Mouse (Mus musculus): ENCODE measurements at regions not wholly inside any gene's neighbourhood (a gene's known extent, or its start where the extent isn't known, plus 50 kb on each side); places are given as distances from the start of the nearest gene placed in this dataset.

DNA sequence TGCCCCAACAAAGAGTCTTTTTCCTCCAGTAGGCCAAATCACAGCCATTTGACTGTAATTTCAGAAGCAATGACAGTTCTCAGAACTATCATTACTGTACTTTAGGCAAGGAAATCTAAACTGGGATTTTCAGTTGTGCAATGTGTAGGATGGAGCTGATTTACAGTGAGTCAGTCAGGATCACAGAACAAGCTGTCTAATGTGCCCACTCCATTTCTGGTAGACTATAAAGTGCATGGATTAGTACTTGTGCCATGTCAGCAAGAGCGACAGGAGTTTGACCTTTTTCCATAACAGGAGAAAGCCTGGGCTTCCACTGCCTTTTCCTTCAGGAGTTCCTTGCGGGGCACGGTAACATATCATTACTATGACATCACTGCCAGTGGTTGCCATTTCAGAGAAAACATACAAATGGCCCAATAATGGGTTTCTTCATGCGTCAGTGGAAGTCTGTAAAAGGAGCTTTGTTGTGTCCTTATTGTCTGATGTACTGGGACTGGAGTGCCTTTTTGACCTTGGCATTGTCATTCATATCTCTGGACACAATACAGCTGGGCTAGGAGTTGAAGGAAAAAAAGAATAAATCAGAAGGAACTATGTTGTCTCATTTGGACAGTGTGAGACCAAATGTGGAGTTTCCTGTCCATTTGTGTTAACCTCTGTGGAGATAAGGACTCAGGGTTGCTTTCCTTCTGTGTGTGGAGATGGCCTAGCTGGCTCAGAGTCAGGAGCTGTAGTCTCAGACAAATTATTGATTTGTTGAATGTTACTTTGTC lies 271.5 kb upstream of the BC052040 start:
- no peak for DNase-seq (ENCODE audit: low spot score)

DNA sequence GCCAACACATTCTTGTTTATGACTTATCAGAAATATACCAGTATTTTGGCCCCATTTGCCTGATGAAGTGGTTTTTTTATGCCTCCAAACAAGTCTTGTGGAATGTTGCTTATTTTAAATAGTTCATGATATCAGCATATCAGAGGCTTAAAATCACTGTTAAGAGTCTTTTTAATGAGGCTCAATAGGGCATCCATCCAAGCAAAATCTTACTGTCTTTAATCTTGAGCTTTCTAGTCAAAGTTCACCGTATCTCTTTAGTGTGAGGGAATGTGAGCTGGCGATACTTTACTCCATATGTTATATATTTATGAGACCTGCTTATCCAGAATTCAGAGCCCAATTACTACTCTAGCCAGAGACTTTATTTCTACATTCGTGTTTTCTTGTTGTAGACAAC lies 263.0 kb upstream of the BC052040 start:
- DNase-seq (ENCODE audit: low spot score): no peak

DNA sequence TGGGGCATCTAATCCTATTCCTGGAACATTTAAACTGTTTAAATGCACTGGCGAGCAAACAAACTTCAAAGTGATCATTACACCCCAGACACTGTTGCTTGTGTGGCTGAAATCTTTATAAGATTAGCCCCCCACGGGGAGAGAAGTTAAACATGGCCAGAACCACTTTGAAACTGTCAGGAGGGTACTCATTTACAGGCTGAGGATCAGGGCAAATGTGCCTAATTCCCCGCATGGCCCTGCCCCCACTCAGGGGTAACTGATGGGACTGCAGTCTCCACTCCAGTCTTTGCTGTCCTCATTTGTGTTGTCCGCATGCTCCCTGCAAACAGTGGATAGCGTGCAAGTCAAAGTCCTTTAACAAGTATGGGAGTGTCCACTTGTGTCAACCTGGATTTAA lies 258.9 kb upstream of the BC052040 start:
- no peak for DNase-seq (ENCODE audit: low spot score)

DNA sequence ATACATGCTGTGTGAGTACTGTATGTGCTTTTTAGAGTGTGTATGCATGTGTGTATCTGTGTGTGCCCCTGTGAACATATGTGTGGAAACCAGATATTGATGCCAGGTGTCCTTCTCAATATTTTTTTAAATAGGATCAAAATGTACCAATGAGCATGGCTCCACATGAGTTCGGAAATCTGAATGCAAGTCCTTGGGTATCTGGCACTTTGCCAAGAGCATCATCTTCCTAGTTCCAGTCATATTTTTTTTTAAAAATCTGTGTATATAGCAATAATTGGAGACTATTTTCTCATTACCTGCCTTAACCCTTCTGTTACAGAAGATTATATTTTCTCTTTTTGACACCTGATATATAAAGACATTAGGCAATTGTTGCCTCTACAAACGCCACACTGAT lies 255.0 kb upstream of the BC052040 start:
- DNase-seq (ENCODE audit: low spot score): no peak

DNA sequence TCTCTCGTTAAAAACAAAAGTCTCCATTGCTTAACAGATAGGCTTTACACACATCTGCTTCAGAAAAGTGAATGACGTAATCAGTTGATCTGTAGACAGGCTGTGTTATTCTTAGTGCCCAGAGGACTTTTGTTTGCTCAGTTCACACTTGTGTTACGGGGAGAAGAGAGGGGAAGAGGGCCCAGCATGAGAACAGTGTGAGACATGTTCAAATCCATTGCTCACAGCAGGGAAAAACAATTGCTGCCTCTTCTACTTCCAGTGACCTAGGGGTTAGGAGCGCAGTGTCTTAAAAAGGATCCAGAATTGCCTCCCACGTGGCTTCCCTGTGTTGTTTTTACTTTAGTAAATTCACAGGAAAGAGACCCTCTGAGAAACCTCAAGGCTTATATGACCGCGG lies 243.3 kb upstream of the BC052040 start:
- DNase-seq (ENCODE audit: low spot score): no peak

DNA sequence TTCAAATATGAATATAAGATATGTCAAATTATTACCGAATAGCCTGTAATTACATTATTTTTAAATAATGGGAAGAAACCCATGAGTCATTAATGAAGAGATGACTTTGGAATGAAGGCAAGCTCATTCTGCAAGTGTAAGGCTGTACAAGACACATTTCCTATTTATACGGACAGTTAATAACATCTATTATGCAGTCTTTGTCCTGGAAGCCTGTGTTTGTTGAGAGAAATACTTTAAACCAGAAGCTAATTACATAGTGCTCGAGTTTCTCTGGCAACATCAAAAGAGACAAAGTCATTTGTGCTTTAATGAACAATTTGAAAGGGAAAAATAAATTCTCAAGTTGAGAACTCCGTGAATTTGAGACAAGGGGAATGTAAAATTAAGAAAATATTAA lies 242.5 kb upstream of the BC052040 start:
- DNase-seq (ENCODE audit: low spot score): no peak

DNA sequence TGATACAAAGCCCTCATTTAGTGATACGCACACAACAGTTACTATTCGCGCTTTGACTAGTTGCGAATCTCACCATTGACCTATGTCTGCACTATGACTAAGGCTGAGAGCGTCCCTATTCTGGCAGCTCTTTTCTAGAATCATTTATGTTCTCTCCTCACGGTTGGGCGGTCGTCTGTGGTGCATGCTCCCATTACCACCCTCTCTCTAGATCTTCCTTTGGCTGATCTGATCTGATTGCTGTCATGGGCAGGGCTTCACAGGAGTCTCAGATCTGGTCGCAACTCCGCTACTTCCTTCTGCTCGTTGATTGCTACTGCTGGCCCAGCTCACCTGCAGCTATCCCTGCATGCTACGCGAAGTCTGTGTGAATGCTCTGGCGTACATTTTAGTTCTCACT lies 239.2 kb upstream of the BC052040 start:
- DNase-seq (ENCODE audit: low spot score): no peak

DNA sequence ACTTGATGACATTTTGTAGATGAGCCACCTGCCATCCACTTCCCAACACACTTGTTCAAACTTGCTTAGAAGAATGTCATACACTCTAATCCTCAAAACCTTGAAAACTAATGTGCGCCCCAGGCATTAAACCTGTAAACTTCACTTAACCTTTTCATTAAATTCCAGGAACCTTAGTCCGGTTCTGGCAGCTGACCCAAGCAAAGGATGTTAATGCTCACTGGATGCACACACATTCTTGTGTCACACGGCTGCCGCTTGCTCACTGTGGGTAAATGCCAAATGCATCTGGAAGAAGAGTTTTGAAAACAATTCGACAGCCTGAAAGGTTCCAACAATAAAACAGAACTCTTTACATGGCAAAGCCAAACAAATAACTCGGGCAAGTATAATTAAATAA lies 235.0 kb upstream of the BC052040 start:
- DNase-seq (ENCODE audit: low spot score): no peak

DNA sequence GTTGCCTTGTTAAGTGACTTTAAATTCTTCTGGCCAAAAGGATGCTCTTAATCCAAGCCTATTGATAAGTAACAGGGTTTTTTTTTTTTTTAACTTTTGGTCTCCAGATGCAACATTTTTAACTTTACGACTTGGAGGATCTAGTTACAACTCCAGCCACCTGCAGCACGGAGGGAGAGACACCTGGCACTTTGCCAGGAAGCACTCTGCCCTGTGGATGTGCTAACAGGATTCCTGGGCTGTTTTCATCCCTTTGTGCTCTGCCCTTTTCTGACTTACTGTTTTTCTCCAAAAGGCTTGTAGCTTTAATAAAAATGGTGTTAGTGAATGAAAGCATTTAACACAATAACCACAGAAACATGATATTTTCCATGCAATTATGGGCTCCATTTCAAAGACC lies 233.3 kb upstream of the BC052040 start:
- no peak for DNase-seq (ENCODE audit: low spot score)

DNA sequence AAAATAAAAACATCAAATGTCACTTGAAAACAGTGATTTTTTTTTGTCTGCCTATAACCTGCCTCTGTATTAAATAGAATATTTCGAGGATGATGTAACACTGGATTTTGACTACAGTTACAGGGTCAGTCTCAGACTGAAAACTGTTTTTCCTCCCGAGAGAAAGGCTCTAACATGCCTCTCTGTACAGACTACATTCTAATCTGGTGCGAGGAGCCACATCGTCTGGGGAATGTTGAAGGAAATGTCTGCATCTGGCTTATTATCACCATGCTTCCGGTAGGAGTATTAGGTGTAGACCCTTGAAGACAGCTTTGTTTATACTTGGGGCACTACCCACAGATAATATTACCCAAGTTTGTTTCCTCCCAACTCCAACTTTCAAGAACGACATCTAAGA lies 210.4 kb upstream of the BC052040 start:
- no peak for DNase-seq (ENCODE audit: low spot score)

DNA sequence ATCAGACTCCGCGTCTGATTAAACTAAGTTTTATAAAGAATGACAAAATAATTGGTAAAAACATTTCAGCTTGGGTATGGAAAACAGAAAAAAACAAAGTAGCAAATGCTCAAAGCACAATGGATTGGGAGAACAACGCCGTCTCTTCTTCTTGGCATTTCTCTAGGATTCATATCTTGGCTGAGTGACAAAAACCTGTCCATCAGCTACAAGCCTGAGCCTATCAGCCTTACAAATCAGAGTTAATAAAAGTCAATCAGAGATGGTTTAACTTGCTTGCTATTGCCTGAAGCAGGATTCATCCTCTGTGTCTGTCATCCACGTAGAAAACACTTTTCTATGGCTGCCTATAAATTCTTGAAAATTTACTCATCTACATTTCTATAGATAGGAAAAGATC lies 206.2 kb upstream of the BC052040 start:
- no peak for DNase-seq (ENCODE audit: low spot score)

DNA sequence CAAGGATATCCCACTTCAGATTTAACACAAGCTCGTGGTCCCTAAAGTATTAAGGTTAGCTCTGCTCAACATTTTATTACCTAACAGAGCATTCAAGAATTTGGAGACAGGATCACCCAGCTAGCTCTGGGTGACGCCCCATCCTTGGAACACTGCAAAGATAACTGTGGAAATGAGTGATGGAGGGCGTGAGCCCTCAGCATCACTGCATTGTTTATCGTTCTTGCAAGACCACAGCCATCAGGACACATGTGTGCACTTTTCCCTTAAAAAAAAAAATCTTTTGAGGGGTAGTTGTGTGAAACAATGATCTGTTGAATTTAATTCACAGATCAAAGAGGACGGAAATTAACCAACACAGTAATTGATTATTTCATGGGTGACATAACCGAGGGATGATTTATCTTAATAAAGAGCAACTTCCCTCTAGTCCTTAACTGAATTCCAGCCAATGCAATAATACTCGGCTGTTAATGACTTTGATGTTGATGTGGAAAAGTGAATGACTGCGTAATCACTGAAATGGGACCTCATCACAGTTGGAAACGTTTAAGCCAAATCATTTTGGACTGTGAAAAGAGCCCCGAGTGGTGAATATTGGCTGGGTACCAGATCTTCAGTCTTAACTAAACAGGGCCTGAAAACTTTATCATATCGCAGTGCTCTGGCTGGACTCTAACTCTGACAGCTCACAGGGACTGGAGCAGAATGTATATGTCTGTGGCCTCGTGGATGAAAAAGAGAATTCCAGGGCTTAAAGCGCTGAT lies 196.9 kb upstream of the BC052040 start:
- no peak for DNase-seq (ENCODE audit: low spot score)

DNA sequence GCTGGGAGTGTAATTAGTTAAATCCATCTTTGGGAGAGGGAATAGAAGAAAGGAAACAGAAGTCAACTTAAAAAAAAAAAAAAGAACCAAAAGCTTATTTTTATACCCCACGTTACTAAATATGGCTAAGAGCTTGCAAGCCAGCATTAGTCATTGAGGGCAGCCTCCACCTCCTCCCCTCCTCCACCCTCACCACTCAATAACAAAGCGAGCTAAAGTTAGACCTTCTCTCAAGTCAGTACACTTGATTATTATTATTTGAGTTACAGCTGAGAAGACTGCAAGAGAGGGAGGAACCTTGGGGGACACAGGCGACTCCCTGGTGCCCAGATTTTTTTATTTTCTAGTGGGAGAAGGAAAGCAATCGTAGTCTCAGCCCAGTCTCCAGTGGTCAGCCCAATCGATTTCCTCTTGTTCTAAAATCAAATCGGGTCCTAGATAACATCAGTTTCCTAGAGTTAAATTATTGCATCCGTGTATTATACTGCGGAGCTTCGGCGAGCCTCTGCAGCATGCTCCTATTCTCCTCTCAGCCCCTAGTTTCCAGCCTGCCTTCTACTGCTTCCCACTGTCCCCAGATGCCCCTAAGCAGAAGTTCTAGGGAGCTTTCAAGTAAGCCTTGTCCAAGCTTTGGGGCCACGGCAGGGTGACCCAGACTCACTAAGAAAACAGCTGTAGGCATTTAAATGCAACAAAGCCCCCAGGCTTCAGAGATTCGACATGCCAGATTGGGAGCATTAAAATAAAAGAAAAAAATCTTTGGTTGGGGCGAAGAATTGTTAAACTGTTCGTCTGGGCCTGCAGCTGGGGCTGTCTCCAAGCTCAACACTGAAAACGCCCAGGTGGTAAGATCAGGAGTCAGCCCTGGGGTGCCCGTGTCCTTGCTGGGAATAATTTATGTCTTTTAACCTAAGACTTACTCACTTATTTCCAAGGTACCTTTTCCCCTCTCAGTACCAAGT lies 196.0 kb upstream of the BC052040 start:
- no peak for DNase-seq (ENCODE audit: low spot score)

DNA sequence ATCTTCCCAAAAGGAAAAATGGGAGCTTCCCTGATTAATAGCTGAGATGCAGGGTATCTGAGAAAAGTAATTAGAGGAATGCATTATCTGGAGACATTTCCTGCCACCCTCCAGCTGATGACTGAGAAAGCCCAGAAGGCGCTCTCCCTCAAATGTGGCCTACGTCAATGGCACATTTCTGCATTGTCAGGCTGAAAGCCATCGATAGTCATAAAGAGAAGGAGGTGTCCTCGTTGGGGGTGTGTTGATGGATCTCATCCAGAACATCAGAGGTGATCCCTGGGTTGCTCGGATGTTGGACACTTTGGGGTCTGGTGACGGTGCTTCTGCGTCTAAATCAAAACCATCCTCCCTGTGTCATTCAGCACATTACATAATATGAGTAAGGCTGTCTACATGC lies 189.9 kb upstream of the BC052040 start:
- DNase-seq (ENCODE audit: low spot score): no peak

DNA sequence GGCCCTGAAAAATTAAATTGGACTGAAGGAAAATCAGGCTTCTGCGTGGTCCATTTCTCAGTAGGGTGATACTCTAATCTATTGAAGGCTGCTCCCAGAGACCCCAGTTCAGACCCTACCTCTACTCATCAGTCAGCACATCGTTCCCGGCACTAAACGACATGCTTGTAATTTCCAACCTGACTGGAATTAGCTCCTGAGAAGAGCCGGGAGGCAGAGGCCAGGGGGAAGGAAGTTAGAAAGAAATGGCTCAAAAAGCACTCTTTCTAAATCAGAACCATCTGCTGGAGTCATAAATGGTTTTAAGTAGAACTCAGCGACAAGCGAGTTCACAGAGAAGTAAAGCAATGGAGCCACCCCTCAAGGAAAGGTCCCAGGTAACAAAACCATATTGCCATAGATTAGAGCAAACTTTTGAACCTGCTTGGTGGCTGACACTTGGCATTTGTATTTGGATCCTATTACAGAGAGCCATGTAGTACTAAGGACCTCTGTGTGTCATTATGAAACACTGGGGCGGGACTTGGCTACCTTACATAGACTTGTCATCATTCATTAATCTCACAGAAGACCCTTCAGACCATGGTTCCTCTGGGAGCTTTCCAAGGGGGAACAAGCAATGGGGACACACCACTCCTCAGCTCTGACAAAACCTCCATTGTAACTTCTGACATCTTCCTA lies 189.3 kb upstream of the BC052040 start:
- no peak for DNase-seq (ENCODE audit: low spot score)

DNA sequence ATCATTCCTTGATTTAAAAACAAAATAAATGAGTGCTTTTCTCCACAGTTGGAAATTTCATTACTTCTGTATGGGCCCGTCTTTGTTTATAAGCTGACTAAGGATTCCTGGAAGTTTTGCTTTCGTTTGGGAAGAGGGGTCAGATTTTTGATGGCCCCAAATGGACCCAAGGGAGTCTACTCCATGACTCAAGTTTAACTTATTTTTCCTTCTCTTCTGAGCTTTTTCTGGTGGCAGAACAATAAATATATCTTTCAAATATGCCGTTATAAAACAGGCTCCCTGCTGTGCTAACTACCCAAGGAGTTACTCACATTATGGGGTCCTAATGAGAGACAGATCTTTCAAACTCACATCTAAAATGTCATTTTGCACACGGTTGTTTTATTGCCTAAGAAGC lies 187.4 kb upstream of the BC052040 start:
- no peak for DNase-seq (ENCODE audit: low spot score)

DNA sequence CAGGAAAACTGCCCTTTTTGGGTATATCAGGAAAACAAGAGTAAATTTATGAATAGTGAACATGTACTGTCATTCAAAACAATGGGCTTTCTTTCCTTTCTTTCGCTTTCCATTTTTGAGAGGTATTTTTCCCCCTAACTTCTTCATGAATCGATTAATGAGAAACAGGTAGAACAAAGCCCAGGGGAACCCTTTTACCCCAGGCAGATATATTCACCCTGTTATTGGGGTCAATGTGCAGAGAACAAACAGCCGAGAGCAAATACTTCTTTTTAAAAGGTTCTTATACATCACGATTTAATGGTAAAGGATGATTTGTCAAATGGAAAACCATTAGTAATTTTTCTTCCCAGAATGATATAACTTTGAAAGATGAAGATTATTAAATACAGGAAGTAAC lies 183.0 kb upstream of the BC052040 start:
- no peak for DNase-seq (ENCODE audit: low spot score)

DNA sequence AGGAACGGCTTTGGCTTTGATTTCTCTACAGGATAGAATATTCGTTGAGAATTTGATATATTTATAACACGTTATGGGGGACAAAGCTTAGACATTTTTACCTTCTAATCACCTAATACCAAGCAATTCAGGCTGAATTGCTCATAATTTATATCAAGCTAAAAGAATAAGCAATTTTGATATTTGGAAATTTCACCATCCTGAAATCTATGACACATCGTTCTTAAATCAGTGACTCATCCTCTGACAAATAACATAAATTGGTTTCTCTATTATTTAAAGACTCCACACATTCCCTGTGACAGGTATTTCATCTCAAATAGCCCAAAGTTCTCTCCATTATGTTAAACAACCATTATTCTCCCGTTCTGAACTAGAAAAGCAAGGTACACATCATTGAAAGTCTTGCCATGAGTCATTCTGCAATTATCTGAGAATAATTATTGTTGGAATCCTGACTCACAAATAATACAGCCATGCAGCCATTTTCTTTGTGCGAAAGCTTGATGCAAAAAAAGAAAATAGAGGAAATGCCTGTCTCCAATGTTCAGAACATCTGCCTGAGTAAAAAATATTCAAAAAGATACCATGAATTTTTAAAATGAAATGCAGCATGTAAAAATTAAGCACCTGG lies 182.3 kb upstream of the BC052040 start:
- DNase-seq (ENCODE audit: low spot score): no peak

DNA sequence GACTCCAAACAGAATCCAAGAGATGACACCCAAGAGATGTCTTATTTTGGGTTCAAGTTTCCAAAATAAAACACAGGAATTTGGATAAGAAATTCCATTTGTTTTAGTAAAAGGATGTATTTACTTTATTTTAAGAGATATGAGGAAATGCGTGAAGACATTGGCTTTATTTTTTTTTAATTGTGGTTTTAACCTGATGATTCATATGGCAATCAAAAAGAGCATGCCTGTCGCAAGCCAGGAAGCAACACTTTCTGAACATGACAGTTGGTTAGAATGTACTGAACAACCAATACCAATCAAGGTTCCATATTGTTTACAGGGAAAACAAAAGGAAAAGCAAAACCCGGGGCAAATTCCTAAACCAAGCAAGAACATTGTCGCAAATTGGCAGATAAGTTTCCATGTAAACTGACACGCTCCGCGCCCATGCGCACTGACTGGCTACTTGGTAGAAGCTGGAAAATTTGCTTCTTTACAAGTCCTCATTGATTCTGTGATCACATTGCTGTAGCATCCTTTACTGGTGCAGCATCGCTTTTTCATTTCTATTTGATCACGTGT lies 181.4 kb upstream of the BC052040 start:
- DNase-seq (ENCODE audit: low spot score): no peak

DNA sequence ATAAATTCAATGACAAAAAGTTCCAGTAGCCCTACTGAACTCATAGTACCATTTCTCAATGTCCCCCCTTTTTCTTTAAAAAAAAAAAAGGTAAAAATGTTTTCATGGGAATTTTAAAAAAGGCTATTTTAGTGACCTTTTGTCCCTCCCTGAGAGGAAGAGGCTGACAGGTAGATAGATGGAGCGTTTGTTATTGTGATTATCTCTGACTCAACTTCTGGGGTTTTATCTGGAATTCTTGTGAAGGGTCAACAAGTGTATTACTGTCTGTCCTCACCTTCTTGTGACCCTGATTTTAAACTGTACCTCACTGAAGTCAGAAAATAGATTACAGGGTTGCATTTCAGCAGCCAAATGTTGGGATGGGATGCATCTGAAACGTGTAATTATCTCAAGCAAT lies 179.3 kb upstream of the BC052040 start:
- no peak for DNase-seq (ENCODE audit: low spot score)

DNA sequence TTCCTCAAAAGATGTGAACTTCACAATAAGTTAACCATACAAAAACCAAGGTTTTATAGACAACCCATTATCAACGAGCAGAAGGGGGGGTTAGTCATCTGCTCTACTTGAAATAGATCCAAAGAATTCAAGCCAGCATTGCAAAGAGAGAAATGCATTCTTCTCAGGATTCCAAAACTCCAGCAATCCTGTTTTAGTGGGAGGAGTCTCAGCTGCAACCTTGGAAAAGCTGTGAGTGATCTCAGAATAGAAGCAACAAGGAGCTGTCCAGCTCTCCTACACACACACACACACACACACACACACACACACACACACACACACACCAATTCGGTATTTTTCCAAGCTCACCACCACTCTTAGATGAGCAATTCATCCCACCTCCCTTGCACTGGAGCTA lies 149.0 kb upstream of the BC052040 start:
- DNase-seq (ENCODE audit: low spot score): peak; percentile 3

Measured in layer of hippocampus, adult 11-12 months (tissue).